Mouse (Mus musculus) common myeloid progenitor, adult 5-6 weeks (primary cell): ENCODE data around the gene Sept5. TPM values are rescaled to one million over a fixed set of nuclear protein-coding genes. Genes with fewer than 3 reads are reported as not detected.

Experiments
- ATAC-seq: replicated peaks from 2 replicates; pipeline ENCODE4 v1.8.0; 2016; ENCODE audit warnings: low read depth, mild to moderate bottlenecking, moderate TSS enrichment, inconsistent platforms; ENCODE audit not compliant: poor library complexity, severe bottlenecking
- total RNA-seq: library from RNA; stranded (forward); fragments of 200-1000, 187-1606 nt; gene quantifications from 2 replicates; pipeline ENCODE4 v1.2.3, GENCODE M21; 2017

Gene Sept5
- total RNA-seq, 1 experiment from 2014 or later, result 0.37 TPM

DNA sequence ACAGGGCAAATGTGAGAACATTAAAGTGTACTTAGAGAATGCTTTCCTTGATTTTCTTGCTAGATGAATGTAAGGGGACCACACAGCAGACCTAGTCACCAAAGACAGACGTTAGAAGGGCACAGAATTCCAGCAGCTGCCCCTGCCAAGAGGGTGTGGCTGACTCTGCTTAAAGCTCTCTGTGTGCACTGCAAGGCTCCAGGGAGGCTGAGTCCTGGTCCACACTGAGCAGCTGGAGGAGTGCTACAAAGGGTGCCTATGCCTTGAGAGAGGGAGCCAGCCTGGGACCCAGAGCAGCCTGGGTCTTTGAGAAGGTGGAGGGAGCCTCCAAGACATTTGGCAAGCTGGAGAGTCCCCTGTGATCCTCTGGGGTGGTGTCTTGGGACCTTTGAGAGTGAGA, 3.6 kb upstream of the Sept5 start:
- no peak for ATAC-seq

DNA sequence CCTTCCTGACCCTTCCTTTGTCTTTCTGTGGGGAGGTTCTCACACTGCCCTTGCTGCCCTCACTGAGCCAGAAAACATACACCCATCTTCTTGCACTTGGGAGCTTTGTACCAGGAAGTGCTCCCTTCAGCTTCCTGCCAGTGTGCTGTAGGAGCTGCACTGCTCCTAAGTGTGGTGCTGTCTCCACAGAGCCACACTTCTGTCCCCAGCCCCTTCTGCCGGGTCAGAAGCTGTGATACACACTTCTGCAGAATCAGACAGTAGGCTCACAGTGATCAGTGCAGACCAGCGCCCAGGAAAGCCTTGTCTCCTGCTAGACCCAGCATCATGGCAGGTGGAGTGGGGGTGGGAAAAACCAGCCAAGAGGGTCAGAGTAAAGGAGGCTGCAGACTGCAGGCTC, 3.1 kb upstream of the Sept5 start:
- no peak for ATAC-seq

DNA sequence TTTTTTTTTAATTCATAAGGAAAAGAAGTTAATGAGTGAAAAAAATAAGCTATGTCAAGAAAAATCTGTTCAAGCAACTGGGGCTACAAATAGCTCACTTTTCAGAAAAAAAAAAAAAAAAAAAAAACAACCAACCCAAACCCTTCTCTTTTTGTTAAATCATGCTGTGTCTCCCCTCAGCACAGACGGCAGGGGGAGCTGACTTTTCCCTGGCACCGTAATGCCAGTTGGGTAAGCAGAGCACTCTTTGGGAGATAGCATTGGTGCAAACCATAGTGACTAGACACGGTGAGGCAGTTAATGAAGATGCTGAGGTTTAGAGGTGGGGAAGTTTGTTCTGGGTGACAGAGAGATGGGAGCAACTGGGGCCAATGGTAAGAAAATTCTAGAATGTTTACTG, 2.3 kb upstream of the Sept5 start:
- peak; percentile 62 for ATAC-seq

DNA sequence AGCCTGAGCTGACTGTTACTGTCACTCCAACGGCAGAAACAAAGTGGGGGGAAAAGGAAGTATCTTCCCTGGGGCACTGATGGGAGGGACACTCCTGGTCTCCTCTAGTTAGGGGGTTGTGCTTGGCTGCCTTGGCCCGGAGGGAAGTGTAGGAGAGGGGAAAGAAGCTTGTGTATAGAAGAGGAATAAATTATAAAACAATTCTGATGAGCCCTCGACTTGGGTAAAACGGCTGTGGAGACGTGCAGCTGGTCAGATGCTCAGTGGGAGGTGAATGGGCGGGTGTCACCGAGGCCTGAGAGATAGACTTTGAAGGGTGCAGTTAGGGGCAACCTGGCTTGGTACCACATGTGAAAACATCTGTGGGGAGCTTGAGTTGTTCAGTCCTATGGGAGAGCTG, 1.4 kb upstream of the Sept5 start:
- ATAC-seq, result no peak

DNA sequence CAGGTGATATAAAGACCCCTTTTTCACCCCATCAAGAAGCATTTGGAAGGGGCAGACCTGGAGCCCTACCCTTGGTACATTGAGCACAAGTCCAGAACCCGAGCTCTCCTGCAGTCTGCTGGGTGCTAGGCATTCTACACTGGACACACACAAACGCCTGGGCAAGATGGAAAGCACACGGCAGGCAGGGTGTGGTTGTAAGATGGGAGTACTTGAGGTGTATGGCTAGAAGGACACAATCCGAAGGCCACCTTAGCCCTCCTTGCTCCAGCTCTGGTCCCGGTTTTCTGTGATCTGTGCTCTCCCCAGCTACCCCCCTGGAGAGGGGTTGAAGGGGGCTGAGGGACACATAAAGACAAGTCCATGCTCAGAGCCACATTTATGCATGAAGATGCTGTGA, 537 bp upstream of the Sept5 start:
- no peak for ATAC-seq

DNA sequence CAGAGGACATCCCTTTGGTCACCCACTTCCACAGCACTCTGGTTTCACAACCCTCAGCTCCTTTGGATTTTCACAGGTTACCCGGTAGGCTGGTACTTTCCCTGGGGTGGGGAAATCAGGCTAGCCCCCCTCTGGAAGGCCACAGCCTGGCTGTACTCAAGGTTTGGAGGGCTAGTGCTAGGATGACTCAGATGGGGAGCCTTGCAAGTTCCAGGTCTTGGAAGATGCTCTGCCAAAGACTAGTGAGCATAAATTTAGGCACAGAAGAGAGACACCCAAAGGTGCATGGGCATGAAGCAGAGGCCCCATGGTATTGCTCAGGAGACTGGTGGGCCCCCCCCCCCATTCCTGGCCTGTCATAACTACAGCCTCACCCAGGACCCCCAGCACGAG, 810 bp downstream of the Sept5 start:
- ATAC-seq, result no peak

DNA sequence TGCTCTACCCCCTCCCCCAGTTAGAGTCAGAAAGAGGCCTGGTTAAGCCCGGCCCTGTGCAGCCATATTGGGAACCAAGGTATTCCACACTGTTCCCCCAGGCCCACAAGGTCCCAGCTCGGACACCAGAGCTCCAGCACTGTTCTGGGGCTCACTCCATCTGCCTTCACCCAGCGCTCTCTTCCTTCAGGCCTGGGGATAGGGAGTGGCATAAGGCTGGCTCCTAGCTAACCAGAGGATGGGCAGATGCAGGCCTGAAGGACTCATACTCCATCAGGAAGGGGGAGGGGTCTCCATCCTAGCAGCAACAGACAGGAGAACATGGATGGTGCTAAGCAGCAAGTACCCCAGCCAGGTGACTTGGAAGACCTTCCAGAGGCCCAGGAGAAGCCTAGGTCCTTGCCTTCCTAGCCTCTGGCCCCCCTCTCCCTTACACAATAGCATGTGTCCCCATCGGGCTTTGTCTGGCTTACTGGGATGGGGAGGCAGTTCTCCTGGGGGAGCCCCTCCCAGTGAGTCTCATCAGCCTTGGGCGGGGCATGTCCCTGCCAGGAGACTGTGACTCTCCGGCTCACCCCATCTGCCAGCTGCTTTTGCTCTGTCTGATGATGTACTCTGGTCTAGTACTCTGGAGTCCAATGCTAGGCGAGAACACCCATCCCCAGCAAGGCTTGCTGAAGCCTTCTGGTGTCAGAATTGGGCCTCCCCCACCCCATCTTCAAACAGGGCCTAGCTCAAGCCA, 1.4 kb downstream of the Sept5 start:
- no peak for ATAC-seq

DNA sequence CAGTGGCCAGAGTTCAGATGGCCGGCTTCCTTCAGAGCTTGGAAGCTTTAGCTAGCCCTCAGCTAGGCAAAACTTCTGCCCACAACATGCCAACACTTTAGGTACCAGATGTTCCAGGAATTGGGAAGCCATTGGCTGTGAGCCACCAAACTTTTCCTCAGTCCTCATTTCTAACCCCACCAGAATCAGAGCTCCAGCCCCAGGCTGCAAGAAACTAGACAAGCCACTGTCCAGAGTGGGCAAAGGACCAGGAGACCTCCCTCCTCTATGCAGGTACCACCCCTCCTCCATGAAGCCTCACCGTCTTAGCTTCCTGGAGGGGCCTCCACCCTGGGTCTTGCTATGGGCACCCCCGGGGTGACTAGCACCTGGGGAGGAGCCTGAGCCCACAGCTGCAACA, 2.6 kb downstream of the Sept5 start:
- ATAC-seq, result no peak

DNA sequence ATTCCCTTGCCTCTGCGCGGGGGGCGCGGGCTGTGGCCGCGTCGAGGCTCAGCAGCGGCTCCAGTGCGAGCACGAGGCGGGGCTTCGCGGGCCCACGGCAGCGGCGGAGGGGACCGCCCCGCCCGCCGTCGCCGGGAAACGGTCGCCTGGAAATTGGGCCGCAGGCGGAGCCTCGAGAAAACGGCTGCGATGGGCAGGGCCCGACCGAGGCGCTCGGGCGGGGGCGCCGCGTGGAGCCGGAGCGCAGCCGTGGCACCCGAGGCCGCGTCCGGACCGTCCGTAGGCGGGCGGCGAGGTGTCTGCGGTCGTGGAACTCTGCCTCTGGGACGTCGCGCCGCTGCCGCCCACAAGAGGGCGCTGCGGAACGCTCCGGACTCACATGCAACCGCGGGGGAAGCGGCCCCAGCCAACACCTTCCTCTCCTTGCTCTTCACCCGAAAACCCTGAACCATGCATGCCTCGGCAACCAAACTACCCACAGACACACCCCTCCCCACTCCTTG, 3.3 kb downstream of the Sept5 start, which contains the start of gene Gm49601:
Gene Gm49601 (minus strand): TSS at position 52 of the 503 bp plus-strand sequence.
- ATAC-seq, result peak; percentile 67

DNA sequence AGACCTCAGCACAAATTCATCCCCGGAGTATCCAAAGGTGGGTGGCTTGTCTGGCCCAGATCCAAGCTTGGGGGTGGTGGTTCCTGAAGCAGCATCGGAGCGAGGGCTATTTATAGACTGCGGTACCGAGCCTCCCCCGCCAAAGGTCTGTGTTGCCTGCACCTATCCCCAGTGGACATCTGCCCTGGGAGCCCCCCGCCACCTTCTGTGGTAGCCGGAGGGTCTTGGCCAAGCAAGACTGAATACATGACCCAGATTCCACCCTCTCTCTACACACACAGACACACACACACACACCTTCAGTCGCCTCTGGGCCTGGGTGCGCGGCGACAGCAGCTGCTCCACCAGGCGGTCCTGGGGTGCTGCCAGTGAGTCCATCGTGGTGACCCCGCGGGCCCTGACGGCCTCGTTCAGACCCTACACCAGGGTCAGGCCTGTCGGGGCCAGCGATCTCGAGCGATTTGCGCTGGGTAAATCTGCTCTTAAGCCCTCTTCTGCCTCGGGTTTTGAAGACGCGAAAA, 3.9 kb downstream of the Sept5 start:
- no peak for ATAC-seq

DNA sequence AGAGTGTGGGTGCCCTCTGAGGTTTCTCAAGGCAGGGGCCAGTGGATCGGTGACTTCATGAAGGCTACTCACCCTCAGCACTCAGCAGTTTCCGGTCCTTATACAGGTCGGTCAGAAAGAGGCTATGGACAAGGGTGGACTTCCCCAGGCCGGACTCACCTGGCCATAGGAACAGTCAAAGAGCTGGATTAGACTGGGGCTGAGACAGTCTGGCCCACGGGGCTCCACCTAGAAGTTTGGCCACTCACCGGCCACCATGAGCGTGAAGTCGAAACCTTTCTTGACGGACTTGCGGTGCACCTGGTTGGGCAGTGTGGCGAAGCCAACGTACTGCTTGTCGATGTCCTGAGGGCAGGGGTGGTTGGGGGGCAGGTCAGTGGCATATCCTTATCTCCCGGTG, 4.7 kb downstream of the Sept5 start:
- ATAC-seq, result no peak

DNA sequence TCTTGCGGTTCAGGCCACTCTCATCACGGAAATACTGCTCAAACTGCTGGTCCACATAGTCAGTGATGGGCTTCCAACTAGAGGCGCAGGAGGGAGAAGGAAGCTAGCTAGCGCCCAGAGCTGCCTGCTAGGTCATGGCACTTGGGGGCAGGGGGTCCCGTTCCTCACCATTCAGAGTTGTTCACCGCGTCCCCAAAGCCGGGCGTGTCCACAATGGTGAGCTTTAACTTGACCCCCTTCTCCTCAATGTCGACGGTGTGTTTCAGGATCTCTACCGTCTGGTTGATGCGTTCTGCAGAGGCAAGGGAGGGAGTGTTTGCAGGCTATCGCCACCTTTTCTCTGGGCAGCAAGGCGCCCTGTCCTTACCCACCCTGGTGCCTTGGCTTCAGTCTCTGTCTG, 5.1 kb downstream of the Sept5 start:
- ATAC-seq, result no peak

DNA sequence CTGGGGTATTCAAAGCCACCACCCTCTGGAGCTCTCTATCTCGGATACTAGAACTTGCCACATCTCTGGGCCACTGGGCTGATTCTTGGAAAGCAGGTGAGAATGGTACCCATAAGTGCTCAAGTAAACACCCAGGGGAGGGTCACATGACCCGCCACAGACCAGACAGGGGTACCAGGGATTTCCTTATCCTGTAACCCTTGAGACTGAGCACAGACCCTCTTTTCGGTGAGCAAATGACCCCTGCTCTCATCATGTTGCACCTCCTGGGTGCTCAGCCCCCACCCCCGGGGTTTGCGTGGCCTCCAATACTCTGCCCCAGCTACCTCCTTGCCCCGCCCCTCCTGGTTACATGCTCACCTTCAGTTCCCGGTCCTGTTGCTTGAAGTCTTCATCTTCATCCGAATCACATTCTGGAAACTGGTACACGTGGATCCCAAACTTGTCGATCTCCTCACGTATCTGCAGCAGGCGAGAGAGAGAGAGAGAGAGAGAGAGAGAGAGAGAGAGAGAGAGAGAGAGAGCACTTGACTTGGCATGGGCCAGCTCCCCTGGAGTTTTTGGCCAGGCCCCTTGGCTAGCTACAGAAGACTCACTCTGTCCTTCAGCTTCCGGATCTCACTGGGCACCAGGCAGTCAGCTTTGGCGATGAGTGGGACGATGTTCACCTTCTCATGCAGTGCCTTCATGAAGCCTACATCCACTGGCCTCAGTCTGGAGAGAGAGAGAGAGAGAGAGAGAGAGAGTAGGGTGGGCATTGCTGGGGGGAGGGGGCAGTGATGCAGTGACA, 5.8 kb downstream of the Sept5 start:
- ATAC-seq, result no peak

DNA sequence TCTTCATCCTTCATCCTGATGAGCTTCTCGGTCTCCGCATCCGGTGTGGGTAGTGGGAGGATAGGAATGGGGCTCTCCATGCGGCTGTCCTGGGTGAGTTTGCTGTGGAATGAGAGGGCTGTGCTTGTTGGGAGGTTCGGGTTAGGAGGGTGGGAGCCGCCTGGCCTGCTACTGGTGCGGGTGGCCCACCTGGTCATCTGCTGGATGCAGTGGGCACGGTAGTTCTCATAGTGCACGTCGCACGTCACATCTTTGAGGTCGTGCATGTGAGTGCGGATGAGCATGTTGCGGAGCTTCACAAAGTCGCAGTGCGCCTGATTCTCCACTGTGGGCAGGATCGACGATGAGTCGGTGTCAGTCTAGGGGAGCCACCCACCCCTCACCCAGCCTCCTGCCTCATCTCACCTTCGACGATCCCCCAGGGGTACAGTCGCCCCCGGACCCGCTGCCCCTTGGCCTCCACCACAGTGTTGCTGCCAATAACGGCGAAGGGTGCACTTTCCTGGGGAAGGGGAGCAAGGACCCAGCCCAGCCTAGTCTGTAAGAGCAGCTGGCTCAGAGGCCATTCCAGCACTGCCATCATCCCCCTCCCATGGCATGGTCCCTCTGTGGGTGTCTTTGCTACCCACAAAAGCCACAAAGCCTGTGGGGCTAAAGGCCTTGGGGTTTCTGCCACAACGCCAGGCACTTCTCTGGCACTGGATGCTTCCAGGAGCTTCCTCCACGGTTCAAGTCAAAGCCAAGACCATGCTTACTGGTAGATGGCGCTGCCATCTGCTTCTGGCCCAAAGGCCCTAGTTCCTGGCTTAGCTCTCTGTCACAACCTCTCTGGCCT, 6.6 kb downstream of the Sept5 start:
- 0 out of 2 replicates have a peak, but pooled peaks have one; percentile 8 for ATAC-seq

DNA sequence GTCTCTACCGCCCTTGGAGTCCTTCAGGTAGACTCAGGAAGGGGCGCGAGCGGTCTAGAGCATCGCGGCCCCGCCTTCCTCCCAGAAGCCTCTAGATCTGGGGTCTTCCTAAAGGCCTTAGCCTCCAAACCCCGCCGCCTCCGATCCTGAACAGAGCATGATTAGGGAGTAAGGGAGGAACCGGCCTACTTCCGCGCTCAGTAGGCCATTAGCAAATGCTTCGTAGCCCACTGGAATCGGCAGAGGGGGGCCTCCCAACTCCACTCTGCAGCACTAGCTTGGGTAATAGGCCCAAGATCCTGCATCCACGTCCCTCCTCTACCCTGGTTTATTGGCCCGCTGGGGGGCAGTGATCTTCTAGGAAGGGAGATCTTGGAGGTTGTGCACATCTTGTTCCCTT, 7.7 kb downstream of the Sept5 start, which contains the start of gene Gp1bb:
Gene Gp1bb (minus strand): TSS at position 385 of the 400 bp plus-strand sequence.
- ATAC-seq, result no peak

DNA sequence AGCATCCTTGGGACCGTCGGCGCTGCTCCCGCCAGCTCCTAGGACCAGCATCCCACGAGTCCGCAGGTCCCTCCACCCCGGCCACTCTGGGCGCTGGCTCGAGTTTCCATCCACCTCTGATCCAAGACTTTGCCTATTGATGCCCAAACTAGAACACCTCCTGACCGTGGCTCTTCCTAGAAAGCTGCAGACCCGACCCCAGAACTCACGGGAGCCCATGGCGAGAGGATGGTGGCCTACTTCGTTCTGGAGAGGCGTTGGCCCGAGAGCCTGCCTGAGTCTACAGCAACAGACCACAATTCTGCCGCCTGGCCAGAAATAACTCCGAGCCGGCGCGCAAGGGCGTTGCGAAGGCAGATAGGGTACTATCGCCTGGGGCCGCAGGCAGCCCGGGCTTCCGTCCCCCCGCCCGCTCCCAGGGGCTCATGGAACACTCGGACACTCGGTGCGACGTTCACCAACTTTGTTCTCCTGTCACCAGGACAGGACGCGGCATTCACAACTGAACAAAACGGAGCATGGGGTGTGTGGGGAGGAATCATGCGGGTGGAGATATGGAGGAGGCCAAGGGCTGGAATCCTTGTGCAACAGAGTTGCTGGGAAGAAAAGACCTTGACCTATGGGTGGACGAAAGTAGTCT, 8.3 kb downstream of the Sept5 start:
- ATAC-seq, result peak; percentile 40

DNA sequence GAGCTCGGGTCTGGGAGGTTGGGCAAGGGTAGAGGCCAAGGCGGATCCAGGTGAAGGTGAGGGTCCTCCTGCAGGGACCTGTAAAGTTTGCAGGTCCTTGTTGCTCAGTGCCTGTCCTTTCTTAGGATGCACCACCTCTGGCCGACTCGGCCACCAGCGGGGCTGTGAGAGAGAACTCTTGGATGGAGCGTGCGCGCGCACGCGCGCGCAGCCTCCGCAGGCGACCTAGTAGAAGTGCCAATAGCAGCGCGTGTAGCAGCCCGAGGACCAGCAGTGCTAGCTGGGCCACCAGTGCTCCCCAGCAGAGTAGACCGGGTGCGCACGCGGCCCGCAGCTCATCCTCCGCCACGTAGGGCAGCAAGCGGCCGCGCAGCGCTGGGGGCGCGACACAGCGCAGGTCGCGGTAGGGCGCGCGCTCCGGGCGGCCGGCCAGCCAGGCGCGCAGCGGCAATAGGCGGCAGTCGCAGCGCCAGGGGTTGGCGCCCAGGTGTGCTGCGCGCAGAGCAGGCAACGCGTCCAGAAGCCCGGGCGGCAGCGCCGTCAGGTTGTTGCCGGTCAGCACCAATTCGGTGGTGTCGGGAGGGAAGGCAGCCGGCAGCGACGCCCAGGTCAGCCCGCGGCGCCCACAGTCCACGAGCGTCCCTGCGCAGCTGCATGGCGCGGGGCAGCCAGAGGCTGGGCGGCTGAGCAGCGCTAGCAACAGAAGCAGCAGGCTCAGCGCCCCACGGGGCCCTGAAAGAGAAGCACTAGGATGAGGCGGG, 9.0 kb downstream of the Sept5 start:
- ATAC-seq, result no peak

DNA sequence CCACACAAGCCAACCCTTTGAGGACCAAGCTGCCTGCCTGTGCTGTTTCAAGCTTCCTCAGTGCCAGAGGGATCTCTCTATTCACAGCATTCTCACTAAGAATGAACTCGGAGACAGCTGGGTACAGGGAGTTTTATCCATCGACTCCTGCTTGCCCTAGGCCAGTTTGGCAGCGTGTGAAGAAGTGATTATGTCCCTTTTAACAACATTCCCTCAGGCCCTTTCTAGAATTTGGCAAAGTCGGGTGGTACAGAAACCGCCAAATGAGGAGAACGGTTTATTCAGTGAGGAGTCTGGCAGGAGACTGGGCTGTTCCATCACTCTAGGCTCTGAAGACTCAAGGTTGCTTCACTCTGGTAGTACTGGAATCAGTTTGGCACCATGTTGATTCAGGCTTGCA, 9.6 kb downstream of the Sept5 start:
- ATAC-seq, result no peak

DNA sequence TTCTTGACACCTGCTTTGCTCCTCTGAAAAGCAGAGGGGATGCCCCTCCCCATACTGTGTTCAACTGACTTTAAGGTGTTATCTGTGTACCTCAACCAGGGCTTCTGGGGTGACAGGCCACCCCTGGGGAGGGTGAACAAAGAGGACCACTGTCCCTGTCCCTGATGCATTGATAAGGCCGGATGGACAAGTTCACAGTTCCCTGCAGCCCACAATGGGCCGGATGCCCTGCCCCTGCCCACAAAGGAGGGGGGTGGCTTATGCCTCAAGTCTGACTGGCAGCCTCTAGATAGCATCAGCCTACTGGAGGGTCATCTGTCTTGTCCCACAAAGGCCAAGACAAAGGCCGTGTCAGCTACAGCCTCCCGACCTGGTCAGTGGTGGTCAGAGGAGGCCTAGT, 10.6 kb downstream of the Sept5 start:
- no peak for ATAC-seq
